Mouse (Mus musculus) brain, embryonic 14.5 days (tissue): ENCODE data around the gene Tomt.
"Not testable (repeated sequence)": the region's sequence is repeated elsewhere in the genome, so short reads cannot be mapped to it uniquely, and the experiment has no call there.

Experiments
- CTCF ChIP-seq: fragments of 200-500 bp; IDR thresholded peaks from 2 replicates; pipeline ENCODE4 v1.5.1; 2012; ENCODE audit warnings: inconsistent platforms, mild to moderate bottlenecking, moderate library complexity, borderline replicate concordance; ENCODE audit not compliant: insufficient read depth, insufficient read length; ENCODE audit errors: extremely low read depth
- POLR2A ChIP-seq: fragments of 200-500 bp; IDR thresholded peaks from 2 replicates; pipeline ENCODE4 v1.6.1; 2012; ENCODE audit warnings: mild to moderate bottlenecking, inconsistent platforms, borderline replicate concordance; ENCODE audit not compliant: poor library complexity, insufficient read depth, insufficient read length, severe bottlenecking; ENCODE audit errors: extremely low read depth

DNA sequence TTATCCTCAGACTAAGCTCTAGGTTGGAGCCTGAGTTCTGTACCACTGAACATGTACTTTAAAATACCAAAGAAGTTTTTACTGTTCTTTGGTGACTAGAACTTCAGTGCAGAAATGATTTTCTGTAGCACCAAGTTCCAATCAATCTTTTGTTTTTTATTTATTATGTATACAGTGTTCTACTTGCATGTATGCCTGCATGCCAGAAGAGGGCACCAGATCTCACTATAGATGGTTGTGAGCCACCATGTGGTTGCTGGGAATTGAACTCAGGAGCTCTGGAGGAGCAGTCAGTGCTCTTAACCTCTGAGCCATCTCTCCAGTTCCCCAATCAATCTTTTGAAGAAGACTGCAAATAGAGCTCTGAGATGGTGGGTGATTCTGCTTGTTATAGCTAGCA lies 19.7 kb upstream of the Tomt start:
- TF ChIP-seq POLR2A, CTCF: not testable (repeated sequence)
